Mouse (Mus musculus) CH12.LX (cell line): ENCODE data around the gene Sncb. TPM values are rescaled to one million over a fixed set of nuclear protein-coding genes. Genes with fewer than 3 reads are reported as not detected.

ENCODE experiments used
- DNase-seq: peaks from one replicate; pipeline ENCODE4 v3.0.0-alpha.2; 2013; ENCODE audit errors: extremely low read depth
- H3K27ac ChIP-seq: 2 replicates; pipeline ENCODE4 v1.5.1; 2012; ENCODE audit warnings: low read depth, mild to moderate bottlenecking, control low read depth, moderate library complexity; ENCODE audit not compliant: insufficient read depth
- H3K27me3 ChIP-seq: replicated peaks from 2 replicates; pipeline ENCODE3; 2012; ENCODE audit warnings: inconsistent platforms
- H3K36me3 ChIP-seq, 2 experiments: replicated peaks in 1 of 2; 2 replicates each; pipeline versions ENCODE3 to v1.6.1; 2012; ENCODE audit warnings: inconsistent platforms in 1 of 2, low read length in 1 of 2, mild to moderate bottlenecking in 1 of 2, mixed read lengths in 1 of 2, moderate library complexity in 1 of 2; ENCODE audit not compliant: control insufficient read depth in 1 of 2, insufficient read depth in 1 of 2
- H3K4me1 ChIP-seq, 2 experiments: 2 replicates each; pipeline ENCODE4 v1.6.1; 2012; ENCODE audit warnings: inconsistent platforms in 1 of 2, moderate library complexity in 1 of 2; ENCODE audit not compliant: insufficient read depth in 2 of 2, control insufficient read depth in 1 of 2
- H3K4me2 ChIP-seq: 2 replicates; pipeline ENCODE4 v1.6.1; 2012; ENCODE audit warnings: low read depth, mild to moderate bottlenecking, control low read depth; ENCODE audit not compliant: poor library complexity, insufficient read depth, severe bottlenecking
- H3K4me3 ChIP-seq, 3 experiments: fragments of 150-350 bp in 1 of 3; sonication (generic) in 1 of 3; replicated peaks in 1 of 3; 2 replicates each; pipeline versions ENCODE3 to v1.5.1; 2011 to 2012; ENCODE audit warnings: low read depth in 2 of 3, low read length in 2 of 3, mild to moderate bottlenecking in 2 of 3, moderate library complexity in 2 of 3, control low read depth in 1 of 3, improper control_type of control experiment in 1 of 3, inconsistent platforms in 1 of 3, mixed read lengths in 1 of 3; ENCODE audit not compliant: poor library complexity in 1 of 3
- H3K79me2 ChIP-seq: replicated peaks from 2 replicates; pipeline ENCODE4 v1.6.1; 2012; ENCODE audit warnings: mild to moderate bottlenecking, moderate library complexity; ENCODE audit not compliant: control insufficient read depth, poor library complexity, insufficient read depth, severe bottlenecking; ENCODE audit errors: extremely low read depth
- H3K9ac ChIP-seq: 2 replicates; pipeline ENCODE4 v1.6.1; 2012; ENCODE audit warnings: low read depth, mild to moderate bottlenecking, control low read depth, moderate library complexity; ENCODE audit not compliant: insufficient read depth
- H3K9me3 ChIP-seq: replicated peaks from 2 replicates; pipeline ENCODE3; 2012; ENCODE audit warnings: low read length, inconsistent platforms, mixed read lengths
- BHLHE40 ChIP-seq: IDR thresholded peaks from 2 replicates; pipeline ENCODE4 v1.6.1; 2011; ENCODE audit warnings: mild to moderate bottlenecking, low read depth, low read length, improper control_type of control experiment
- CHD2 ChIP-seq: IDR thresholded peaks from 2 replicates; pipeline ENCODE4 v1.6.1; 2011; ENCODE audit warnings: low read length, improper control_type of control experiment
- CTCF ChIP-seq, 2 experiments: IDR thresholded peaks in 1 of 2; conservative IDR thresholded peaks in 1 of 2; 2 replicates each; pipeline ENCODE4 v1.5.1; 2011 to 2012; ENCODE audit warnings: low read depth in 2 of 2, low read length in 2 of 2, improper control_type of control experiment in 1 of 2, inconsistent platforms in 1 of 2, mild to moderate bottlenecking in 1 of 2, moderate library complexity in 1 of 2
- E2F4 ChIP-seq: IDR thresholded peaks from 2 replicates; pipeline ENCODE4 v1.6.1; 2011; ENCODE audit warnings: low read depth, low read length, improper control_type of control experiment; ENCODE audit not compliant: insufficient replicate concordance
- ETS1 ChIP-seq: conservative IDR thresholded peaks from 2 replicates; pipeline ENCODE4 v1.6.1; 2012; ENCODE audit warnings: low read depth, mild to moderate bottlenecking, inconsistent platforms, low read length, improper control_type of control experiment, moderate library complexity
- HCFC1 ChIP-seq: IDR thresholded peaks from 2 replicates; pipeline ENCODE4 v1.6.1; 2012; ENCODE audit warnings: low read depth, mild to moderate bottlenecking, inconsistent platforms, low read length, improper control_type of control experiment
- JUN ChIP-seq: IDR thresholded peaks from 2 replicates; pipeline ENCODE4 v1.6.1; 2011; ENCODE audit warnings: low read depth, mild to moderate bottlenecking, low read length, improper control_type of control experiment, moderate library complexity; ENCODE audit not compliant: insufficient read depth
- JUND ChIP-seq: conservative IDR thresholded peaks from 2 replicates; pipeline ENCODE4 v1.6.1; 2011; ENCODE audit warnings: low read depth, low read length, improper control_type of control experiment
- KAT2A ChIP-seq: IDR thresholded peaks from 2 replicates; pipeline ENCODE4 v1.6.1; 2012; ENCODE audit warnings: low read length, improper control_type of control experiment, inconsistent platforms; ENCODE audit not compliant: insufficient replicate concordance
- MAX ChIP-seq: IDR thresholded peaks from 2 replicates; pipeline ENCODE4 v1.6.1; 2011; ENCODE audit warnings: low read length, improper control_type of control experiment
- MAZ ChIP-seq: IDR thresholded peaks from 2 replicates; pipeline ENCODE4 v1.6.1; 2012; ENCODE audit warnings: low read depth, mild to moderate bottlenecking, inconsistent platforms, low read length, improper control_type of control experiment, moderate library complexity
- MEF2A ChIP-seq: IDR thresholded peaks from 2 replicates; pipeline ENCODE4 v1.6.1; 2014; ENCODE audit warnings: low read depth, mild to moderate bottlenecking, inconsistent platforms, low read length, improper control_type of control experiment, borderline replicate concordance
- MXI1 ChIP-seq: IDR thresholded peaks from 2 replicates; pipeline ENCODE4 v1.6.1; 2011; ENCODE audit warnings: mild to moderate bottlenecking, low read depth, low read length, improper control_type of control experiment
- MYC ChIP-seq: IDR thresholded peaks from 2 replicates; pipeline ENCODE4 v1.6.1; 2011; ENCODE audit warnings: low read depth, mild to moderate bottlenecking, improper control_type of control experiment, low read length
- NELFE ChIP-seq: IDR thresholded peaks from 2 replicates; pipeline ENCODE4 v1.6.1; 2011; ENCODE audit warnings: low read depth, low read length, improper control_type of control experiment
- PAX5 ChIP-seq: IDR thresholded peaks from 2 replicates; pipeline ENCODE4 v1.6.1; 2012; ENCODE audit warnings: low read length, inconsistent platforms, mixed read lengths
- POLR2A ChIP-seq: IDR thresholded peaks from 2 replicates; pipeline ENCODE4 v1.6.1; 2011; ENCODE audit warnings: low read depth, mild to moderate bottlenecking, improper control_type of control experiment, low read length
- POLR2AphosphoS2 ChIP-seq: IDR thresholded peaks from 2 replicates; pipeline ENCODE4 v1.6.1; 2011; ENCODE audit warnings: low read depth, low read length, improper control_type of control experiment
- RAD21 ChIP-seq: IDR thresholded peaks from 2 replicates; pipeline ENCODE4 v1.6.1; 2011; ENCODE audit warnings: low read depth, mild to moderate bottlenecking, low read length, improper control_type of control experiment, moderate library complexity
- SIN3A ChIP-seq: IDR thresholded peaks from 2 replicates; pipeline ENCODE4 v1.6.1; 2012; ENCODE audit warnings: low read length, improper control_type of control experiment, inconsistent platforms
- SMC3 ChIP-seq: IDR thresholded peaks from 2 replicates; pipeline ENCODE4 v1.6.1; 2011; ENCODE audit warnings: low read depth, low read length, improper control_type of control experiment
- TBP ChIP-seq: conservative IDR thresholded peaks from 2 replicates; pipeline ENCODE4 v1.6.1; 2011; ENCODE audit warnings: low read depth, low read length, improper control_type of control experiment
- UBTF ChIP-seq: IDR thresholded peaks from 2 replicates; pipeline ENCODE4 v1.6.1; 2012; ENCODE audit warnings: low read depth, mild to moderate bottlenecking, inconsistent platforms, low read length, improper control_type of control experiment, moderate library complexity
- USF1 ChIP-seq: IDR thresholded peaks from 2 replicates; pipeline ENCODE4 v1.6.1; 2014; ENCODE audit warnings: low read depth, mild to moderate bottlenecking, inconsistent platforms, low read length, improper control_type of control experiment
- USF2 ChIP-seq: conservative IDR thresholded peaks from 2 replicates; pipeline ENCODE4 v1.6.1; 2011; ENCODE audit warnings: low read depth, low read length, improper control_type of control experiment
- ZC3H11A ChIP-seq: IDR thresholded peaks from 2 replicates; pipeline ENCODE4 v1.6.1; 2012; ENCODE audit warnings: low read depth, mild to moderate bottlenecking, inconsistent platforms, low read length, improper control_type of control experiment
- ZKSCAN1 ChIP-seq: IDR thresholded peaks from 2 replicates; pipeline ENCODE4 v1.6.1; 2012; ENCODE audit warnings: low read depth, inconsistent platforms, low read length, improper control_type of control experiment, borderline replicate concordance
- ZNF384 ChIP-seq: IDR thresholded peaks from 2 replicates; pipeline ENCODE4 v1.6.1; 2012; ENCODE audit warnings: low read depth, low read length, improper control_type of control experiment, inconsistent platforms
- dilution Hi-C: fragments of 300-500 bp; cut with MboI; formaldehyde crosslinking; loops from 2 replicates; pipeline ENCODE4 v1.14.3; 2020; ENCODE audit warnings: low sequenced_read_pairs; ENCODE audit not compliant: extremely low pct_unique_long_range_greater_than_20kb, extremely low pct_ligation_motif_present
- in situ Hi-C: fragments of 300-500 bp; cut with MboI; formaldehyde crosslinking; loops from 3 replicates; pipeline ENCODE4 v1.14.3; 2019; ENCODE audit warnings: low sequenced_read_pairs, low pct_ligation_motif_present, low pct_unique_long_range_greater_than_20kb, mixed read lengths
- polyA plus RNA-seq: library from polyadenylated mRNA; unstranded; fragments of >175 nt; gene quantifications from 2 replicates; pipeline ENCODE4 v1.2.1, GENCODE M21; 2012; ENCODE audit warnings: low read depth; ENCODE audit not compliant: insufficient read length
- total RNA-seq, 2 experiments: library from RNA; depleted of rRNA; stranded (reverse); fragments of 300-350 nt in 1 of 2; fragments of >200 nt in 1 of 2; gene quantifications; 2 replicates each; pipeline ENCODE4 v1.2.3; 2012 to 2014

The Sncb gene
- total and polyA plus RNA-seq, 3 experiments: not detected

- dilution Hi-C loops: no loop called here
- in situ Hi-C loops: no loop called here
- Histone ChIP-seq H3K4me3 (no peak overlapping the region), H3K27me3 (peaks cover 75% of the 10 kb centered on the region), H3K36me3 (no peaks in the 10 kb centered on the region), H3K9me3 (peaks cover 6% of the 10 kb centered on the region), H3K79me2 (no peaks in the 10 kb centered on the region), H3K4me2 (no peak overlapping the region), H3K4me1 (no peaks in the 10 kb centered on the region), H3K9ac (no peak overlapping the region), H3K27ac (no peak overlapping the region)
- TF ChIP-seq JUN (no peak), CTCF (conservative IDR thresholded peaks at IDR 0.05 in 1 of 2, IDR thresholded peaks at IDR 0.05 in 1 of 2; ENCODE audit: low read depth in 2 of 2, low read length in 2 of 2) (peak; percentile 33 to 36; a peak in 3 of 4 replicates), MAX (no peak), KAT2A (no peak)
- no peak for DNase-seq
Measured at GRCm38 (mm10) chr13:54803010-54803409, 36.6 kb upstream of the Sncb start.

- peaks cover 74% of the 10 kb centered on the region for H3K27me3 ChIP-seq
- no peak for DNase-seq
- dilution Hi-C loops: no loop called here
Measured at GRCm38 (mm10) chr13:54800206-54800605, 33.8 kb upstream of the Sncb start.

GRCm38 (mm10) chr13:54799701-54800100 lies 33.3 kb upstream of the Sncb start:
- peaks cover 6% of the 10 kb centered on the region for H3K9me3 ChIP-seq
- in situ Hi-C loops: loop anchor here (10.0 kb wide), 1 partner anchor 375 kb away; no protein-coding TSS in a partner anchor
- peak; percentile 74 for DNase-seq
- H3K27ac ChIP-seq: no peak overlapping the region
- H3K79me2 ChIP-seq: no peaks in the 10 kb centered on the region
- H3K36me3 ChIP-seq: no peaks in the 10 kb centered on the region
- no peak overlapping the region for H3K9ac ChIP-seq
- peak overlapping the region; percentile 63; the same call in 1 of the 2 replicates for H3K4me2 ChIP-seq
- no peak overlapping the region for H3K4me3 ChIP-seq
- H3K4me1 ChIP-seq: no peaks in the 10 kb centered on the region
- H3K27me3 ChIP-seq: peaks cover 77% of the 10 kb centered on the region
- dilution Hi-C loops: no loop called here
- no peak for TF ChIP-seq ZKSCAN1
- 0 out of 2 replicates have a peak, but pooled peaks have one; percentile 38 for TF ChIP-seq MYC
- no peak for TF ChIP-seq ETS1
- TF ChIP-seq SMC3: peak; percentile 97
- TF ChIP-seq JUND: no peak
- no peak for TF ChIP-seq USF2
- peak; percentile 98 for TF ChIP-seq RAD21
- peak; percentile 53; the same call in 1 of the 2 replicates for TF ChIP-seq NELFE
- TF ChIP-seq SIN3A: peak; percentile 42; the same call in 1 of the 2 replicates
- TF ChIP-seq CTCF (conservative IDR thresholded peaks at IDR 0.05 in 1 of 2, IDR thresholded peaks at IDR 0.05 in 1 of 2; ENCODE audit: low read depth in 2 of 2, low read length in 2 of 2): peak; percentile 93 to 96
- TF ChIP-seq KAT2A: no peak
- TF ChIP-seq MEF2A: no peak
- no peak for TF ChIP-seq BHLHE40
- no peak for TF ChIP-seq HCFC1
- TF ChIP-seq ZC3H11A: peak; percentile 78
- no peak for TF ChIP-seq POLR2A
- TF ChIP-seq TBP: no peak
- TF ChIP-seq E2F4: no peak
- no peak for TF ChIP-seq POLR2AphosphoS2

More at GRCm38 (mm10) chr13:54800206-54800605, 33.8 kb upstream of the Sncb start:
- Histone ChIP-seq H3K4me1 (no peaks in the 10 kb centered on the region), H3K4me2 (no peak overlapping the region), H3K4me3 (no peak overlapping the region), H3K27ac (no peak overlapping the region), H3K9ac (no peak overlapping the region), H3K79me2 (no peaks in the 10 kb centered on the region), H3K36me3 (no peaks in the 10 kb centered on the region), H3K9me3 (peaks cover 6% of the 10 kb centered on the region)
- TF ChIP-seq SIN3A (no peak), PAX5 (no peak), USF1 (no peak), ETS1 (no peak), RAD21 (no peak), MAZ (no peak), POLR2A (no peak), MYC (no peak), ZNF384 (no peak), USF2 (no peak), TBP (no peak), POLR2AphosphoS2 (no peak), MXI1 (no peak), MEF2A (no peak), UBTF (no peak), CHD2 (no peak)
- in situ Hi-C loops: no loop called here
